Mouse (Mus musculus) midbrain, embryonic 15.5 days (tissue): ENCODE data around the gene Megf8. TPM values are rescaled to one million over a fixed set of nuclear protein-coding genes. Genes with fewer than 3 reads are reported as not detected.

Experiments used
- ATAC-seq: fragments of 200-750 bp; cut with Nextera tagmentation; replicated peaks from 2 replicates; pipeline ENCODE4 v1.8.0; 2017; ENCODE audit warnings: moderate TSS enrichment
- H3K27ac ChIP-seq: fragments of 300-500 bp; sonication (generic); 2 replicates; pipeline ENCODE4 v1.5.1; 2015; ENCODE audit warnings: mild to moderate bottlenecking, inconsistent platforms
- H3K27me3 ChIP-seq: fragments of 300-500 bp; sonication (generic); replicated peaks from 2 replicates; pipeline ENCODE4 v1.6.1; 2015; ENCODE audit warnings: inconsistent platforms
- H3K36me3 ChIP-seq: fragments of 300-500 bp; sonication (generic); replicated peaks from 2 replicates; pipeline ENCODE4 v1.6.1; 2015; ENCODE audit warnings: inconsistent platforms
- H3K4me1 ChIP-seq: fragments of 300-500 bp; sonication (generic); 2 replicates; pipeline ENCODE4 v1.6.1; 2015; ENCODE audit warnings: inconsistent platforms
- H3K4me2 ChIP-seq: fragments of 300-500 bp; sonication (generic); 2 replicates; pipeline ENCODE4 v1.6.1; 2015; ENCODE audit warnings: inconsistent platforms, mild to moderate bottlenecking, moderate library complexity
- H3K4me3 ChIP-seq: fragments of 300-500 bp; sonication (generic); 2 replicates; pipeline ENCODE4 v1.5.1; 2015; ENCODE audit warnings: mild to moderate bottlenecking, inconsistent platforms
- H3K9ac ChIP-seq: fragments of 300-500 bp; sonication (generic); 2 replicates; pipeline ENCODE4 v1.6.1; 2015; ENCODE audit warnings: mild to moderate bottlenecking, inconsistent platforms
- H3K9me3 ChIP-seq: fragments of 300-500 bp; sonication (generic); 2 replicates; pipeline ENCODE4 v1.6.1; 2016; ENCODE audit warnings: inconsistent platforms
- WGBS: fragments of 180-500 bp; shearing (Covaris S2); methylation state at CpG from one replicate; pipeline ENCODE4 v1.1.7; 2015; ENCODE audit warnings: mixed read lengths; 5-methylcytosine and 5-hydroxymethylcytosine counted together
- polyA plus RNA-seq: library from polyadenylated mRNA; unstranded; fragments of >200 nt; fragmentation: Nextera tagmentation; extraction: Ambion mirVana; gene quantifications from 2 replicates; pipeline ENCODE4 v1.2.1, GENCODE M21; 2015

Gene Megf8
- polyA plus RNA-seq: 27.0 and 27.4 TPM in 2 replicates

DNA sequence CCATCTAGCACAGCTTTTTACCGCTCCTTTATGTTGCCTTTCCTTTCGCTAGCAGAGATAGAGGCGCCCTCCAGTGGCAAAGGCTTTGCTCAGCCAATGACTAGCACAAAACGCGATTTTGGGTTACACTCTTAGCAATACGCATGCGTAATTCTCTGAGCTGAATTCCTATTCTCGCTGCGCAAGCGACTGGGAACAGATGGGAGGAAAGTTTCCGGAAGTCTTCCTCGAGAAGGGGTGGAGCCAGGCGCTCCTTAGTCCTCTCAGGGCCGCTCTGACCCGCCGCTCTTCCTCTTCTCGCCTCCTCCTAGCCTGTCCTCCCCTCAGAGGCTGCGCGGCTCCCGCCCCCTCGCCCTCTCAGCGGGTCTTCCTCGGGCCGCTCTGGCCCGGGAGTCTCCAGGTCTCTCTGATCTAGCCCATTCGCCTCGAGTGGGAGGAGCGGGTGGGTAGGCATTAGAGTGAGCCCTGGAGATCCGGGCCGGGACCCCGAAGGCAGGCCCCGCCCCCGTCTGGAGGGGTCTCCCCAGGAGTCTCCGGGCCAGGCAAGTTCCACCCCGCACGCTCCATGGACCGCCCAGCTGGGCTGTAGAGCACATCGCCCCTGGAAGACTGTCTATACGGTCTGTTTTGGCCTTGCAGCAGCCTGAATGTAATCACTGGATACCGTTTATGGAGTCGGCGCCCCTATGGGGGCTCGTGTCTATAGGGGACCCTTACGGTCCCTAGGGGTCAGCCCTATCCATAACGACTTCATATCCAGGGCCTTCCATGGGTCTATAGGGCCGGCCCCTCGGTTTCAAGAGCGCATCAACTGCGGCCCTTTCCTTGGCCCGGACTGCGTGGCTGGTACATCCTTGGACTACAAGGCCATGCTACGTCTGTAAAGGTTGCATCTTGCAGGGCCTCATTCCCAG, at the start of gene Megf8:
TSS of gene Megf8 (plus strand) at position 633 of the 914 bp plus-strand sequence.
- Histone ChIP-seq H3K27ac (peak within 1 kb of the TSS; percentile 86), H3K4me3 (peak within 1 kb of the TSS; percentile 55), H3K9me3 (no peaks in the 10 kb centered on the region), H3K27me3 (peaks cover 34% of the 10 kb centered on the region), H3K9ac (peak within 1 kb of the TSS; percentile 72), H3K4me2 (peak within 1 kb of the TSS; percentile 94), H3K4me1 (peaks cover 49% of the 10 kb centered on the region), H3K36me3 (no peaks in the 10 kb centered on the region)
- ATAC-seq: peak; percentile 98
- WGBS: under 1% methylated on average over 52 of the region's 52 CpGs

GRCm38 (mm10) chr7:25267301-25267750, 49.6 kb upstream of the Megf8 start, which contains the start of gene Cic:
TSS of gene Cic (plus strand) at chr7:25267704.
- H3K4me3 ChIP-seq: peak within 1 kb of the TSS; percentile 85
- H3K27ac ChIP-seq: peak within 1 kb of the TSS; percentile 94
- 0% methylated on average over 29 of the region's 29 CpGs for WGBS
- H3K4me2 ChIP-seq: peak within 1 kb of the TSS; percentile 85
- no peaks in the 10 kb centered on the region for H3K36me3 ChIP-seq
- H3K9me3 ChIP-seq: no peaks in the 10 kb centered on the region
- H3K9ac ChIP-seq: peak within 1 kb of the TSS; percentile 94
- H3K4me1 ChIP-seq: peaks cover 27% of the 10 kb centered on the region
- peak; percentile 90 for ATAC-seq
- H3K27me3 ChIP-seq: no peaks in the 10 kb centered on the region

DNA sequence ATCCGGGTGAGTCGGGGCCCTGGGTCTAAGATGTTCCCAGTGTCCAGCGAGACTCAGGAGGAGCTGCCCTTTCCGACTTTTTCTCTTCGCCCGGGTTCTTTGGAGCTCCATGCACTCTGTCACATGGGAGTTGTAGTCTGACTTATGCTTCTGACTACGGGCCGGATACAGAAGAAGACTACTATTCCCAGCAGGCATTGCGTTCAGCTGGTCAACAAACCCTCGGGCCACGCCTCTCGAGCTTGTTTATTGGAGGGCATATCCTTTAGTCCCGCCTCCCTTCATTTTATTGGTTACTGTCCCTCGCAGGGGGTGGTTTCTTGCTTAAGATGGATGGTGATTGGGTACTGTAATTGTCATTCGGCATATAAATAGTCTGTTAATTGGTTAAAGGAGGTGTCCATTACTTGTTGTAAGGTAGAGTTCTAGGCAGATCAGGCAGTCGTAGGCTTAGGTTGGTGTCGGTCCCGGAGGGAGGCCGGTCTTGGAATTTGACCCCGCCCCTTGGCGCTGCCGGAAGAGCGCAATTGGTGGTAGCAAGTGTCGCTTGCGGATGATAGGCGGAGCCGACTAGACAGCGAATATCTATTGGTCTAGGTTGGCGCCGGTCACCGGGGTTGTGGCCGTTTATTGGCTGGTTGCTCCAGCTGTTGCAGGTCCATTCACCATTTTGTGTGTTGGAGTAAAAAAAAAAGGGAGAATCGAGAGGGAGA, 49.1 kb upstream of the Megf8 start:
- no peaks in the 10 kb centered on the region for H3K9me3 ChIP-seq
- peak overlapping the region; percentile 85 for H3K4me2 ChIP-seq
- H3K4me3 ChIP-seq: peak overlapping the region; percentile 85
- H3K36me3 ChIP-seq: no peaks in the 10 kb centered on the region
- under 1% methylated on average over 33 of the region's 33 CpGs for WGBS
- H3K9ac ChIP-seq: peak overlapping the region; percentile 94
- H3K27me3 ChIP-seq: no peaks in the 10 kb centered on the region
- peaks cover 27% of the 10 kb centered on the region for H3K4me1 ChIP-seq
- ATAC-seq: peak; percentile 97
- H3K27ac ChIP-seq: peak overlapping the region; percentile 94

DNA sequence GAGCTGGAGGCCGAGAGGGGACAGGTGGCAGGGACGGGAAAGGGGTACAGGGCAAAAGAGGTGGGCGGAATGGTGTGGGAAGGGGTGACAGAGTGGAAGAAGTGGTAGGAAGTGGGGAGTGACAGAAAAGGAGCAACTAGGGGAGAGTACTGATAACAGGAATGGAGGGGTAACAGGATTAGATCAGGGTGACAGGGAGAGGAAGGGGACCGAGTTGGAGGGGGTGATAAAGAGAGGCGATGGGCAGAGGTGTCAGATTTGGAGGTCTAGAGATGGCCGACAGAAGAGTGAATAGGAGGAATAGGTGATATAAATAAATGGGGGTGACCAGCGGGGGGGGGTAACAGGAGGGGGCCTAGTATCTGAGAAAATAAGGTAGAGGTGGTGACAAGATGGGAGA, 48.4 kb upstream of the Megf8 start:
- ATAC-seq: no peak
- peak overlapping the region; percentile 85 for H3K4me3 ChIP-seq
- 2% methylated on average over 7 of the region's 7 CpGs for WGBS
- H3K4me1 ChIP-seq: peaks cover 30% of the 10 kb centered on the region
- no peaks in the 10 kb centered on the region for H3K27me3 ChIP-seq
- peak overlapping the region; percentile 94 for H3K9ac ChIP-seq
- no peaks in the 10 kb centered on the region for H3K36me3 ChIP-seq
- peak overlapping the region; percentile 85 for H3K4me2 ChIP-seq
- H3K27ac ChIP-seq: peak overlapping the region; percentile 90
- no peaks in the 10 kb centered on the region for H3K9me3 ChIP-seq

GRCm38 (mm10) chr7:25269029-25269428, 47.9 kb upstream of the Megf8 start:
- H3K4me1 ChIP-seq: peaks cover 35% of the 10 kb centered on the region
- H3K27ac ChIP-seq: peak overlapping the region; percentile 90
- no peaks in the 10 kb centered on the region for H3K9me3 ChIP-seq
- H3K4me2 ChIP-seq: peak overlapping the region; percentile 85
- no peaks in the 10 kb centered on the region for H3K27me3 ChIP-seq
- ATAC-seq: no peak
- WGBS: 52% methylated on average over 4 of the region's 4 CpGs
- H3K36me3 ChIP-seq: no peaks in the 10 kb centered on the region
- peak overlapping the region; percentile 94 for H3K9ac ChIP-seq
- peak overlapping the region; percentile 85 for H3K4me3 ChIP-seq

DNA sequence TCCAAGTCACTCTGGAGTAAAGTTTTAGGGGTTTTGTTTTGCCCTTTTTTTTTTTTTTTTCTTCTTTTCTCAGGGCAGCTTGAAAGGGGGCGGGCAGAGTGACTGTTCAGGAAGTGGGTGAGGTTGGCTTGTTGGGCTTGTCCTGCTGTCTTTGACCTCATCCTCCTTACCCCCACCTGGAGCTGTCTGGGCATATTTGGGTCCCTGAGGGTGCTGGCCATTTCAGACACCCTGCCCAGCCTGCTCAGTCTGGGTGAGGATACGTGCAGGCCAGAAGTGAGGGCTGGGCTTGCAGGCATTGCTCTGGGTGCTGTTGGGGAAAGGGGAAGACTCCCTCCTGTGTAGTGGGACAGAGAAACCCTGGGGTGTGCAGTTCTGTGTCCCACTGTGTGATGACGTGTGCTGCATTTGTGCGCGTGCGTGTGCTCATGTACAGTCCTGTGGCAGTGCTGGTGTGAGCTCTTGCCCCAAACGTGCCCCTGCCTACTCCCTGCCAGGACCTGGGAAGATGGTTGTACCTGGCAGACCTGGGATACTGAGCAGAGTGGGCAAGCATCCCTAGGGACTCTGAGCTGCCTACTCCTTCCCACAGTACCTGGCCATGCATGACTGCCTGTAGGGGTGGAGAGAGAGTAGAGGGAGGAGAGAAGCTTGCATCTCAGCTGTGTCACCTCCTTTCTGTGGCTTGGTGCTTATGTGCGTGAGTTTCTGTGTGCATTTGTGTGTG, 47.3 kb upstream of the Megf8 start:
- Histone ChIP-seq H3K4me3 (peak overlapping the region; percentile 85), H3K27ac (no peak overlapping the region), H3K4me1 (peaks cover 39% of the 10 kb centered on the region), H3K9ac (peak overlapping the region; percentile 94), H3K27me3 (no peaks in the 10 kb centered on the region), H3K9me3 (no peaks in the 10 kb centered on the region), H3K36me3 (no peaks in the 10 kb centered on the region), H3K4me2 (peak overlapping the region; percentile 85)
- 81% methylated on average over 8 of the region's 8 CpGs for WGBS
- no peak for ATAC-seq

DNA sequence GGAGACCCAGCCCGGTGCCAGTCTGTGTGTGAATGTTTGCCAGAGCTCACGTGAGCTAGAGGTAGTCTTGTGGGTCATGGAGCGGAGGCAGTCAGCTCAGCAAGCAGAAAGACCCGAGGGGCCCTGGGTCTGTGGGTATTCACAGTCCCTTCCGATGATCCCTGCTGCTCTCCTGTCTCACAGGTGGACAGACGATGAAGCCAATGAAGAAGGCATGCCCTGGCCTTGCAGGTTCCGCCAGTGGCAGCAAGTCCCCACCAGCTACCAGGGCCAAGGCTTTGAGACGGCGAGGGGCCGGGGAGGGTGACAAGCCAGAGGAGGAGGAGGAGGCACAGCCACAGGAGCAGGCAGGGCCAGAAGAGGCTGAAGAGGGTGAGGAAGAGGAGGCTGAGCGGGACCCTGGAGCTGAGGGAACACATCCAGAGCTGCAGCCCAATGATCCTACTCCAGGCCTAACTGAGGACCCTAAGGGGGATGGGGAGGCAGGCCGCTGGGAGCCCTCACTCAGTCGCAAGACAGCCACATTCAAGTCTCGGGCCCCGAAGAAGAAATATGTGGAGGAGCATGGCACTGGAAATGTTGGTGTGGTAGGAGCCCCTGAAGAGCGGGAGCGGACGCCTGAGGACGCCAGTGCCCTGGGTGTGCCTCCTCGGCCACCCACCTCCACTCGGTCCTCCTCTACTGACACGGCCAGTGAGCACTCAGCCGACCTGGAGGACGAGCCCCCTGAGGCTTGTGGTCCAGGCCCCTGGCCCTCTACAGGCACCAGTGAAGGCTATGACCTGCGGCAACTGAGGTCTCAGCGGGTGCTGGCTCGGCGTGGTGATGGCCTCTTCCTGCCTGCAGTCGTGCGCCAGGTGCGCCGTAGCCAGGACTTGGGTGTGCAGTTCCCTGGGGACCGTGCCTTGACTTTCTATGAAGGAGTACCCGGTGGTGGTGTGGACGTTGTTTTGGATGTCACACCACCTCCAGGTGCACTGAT, 46.0 kb upstream of the Megf8 start:
- ATAC-seq: no peak
- H3K9me3 ChIP-seq: no peaks in the 10 kb centered on the region
- H3K27ac ChIP-seq: no peak overlapping the region
- H3K27me3 ChIP-seq: no peaks in the 10 kb centered on the region
- 0 out of 2 replicates have a peak, but pooled peaks cover 3% of the 10 kb centered on the region for H3K36me3 ChIP-seq
- H3K4me1 ChIP-seq: peaks cover 51% of the 10 kb centered on the region
- no peak overlapping the region for H3K9ac ChIP-seq
- H3K4me3 ChIP-seq: no peak overlapping the region
- WGBS: 91% methylated on average over 35 of the region's 35 CpGs
- H3K4me2 ChIP-seq: no peak overlapping the region; the same call in 1 of the 2 replicates

DNA sequence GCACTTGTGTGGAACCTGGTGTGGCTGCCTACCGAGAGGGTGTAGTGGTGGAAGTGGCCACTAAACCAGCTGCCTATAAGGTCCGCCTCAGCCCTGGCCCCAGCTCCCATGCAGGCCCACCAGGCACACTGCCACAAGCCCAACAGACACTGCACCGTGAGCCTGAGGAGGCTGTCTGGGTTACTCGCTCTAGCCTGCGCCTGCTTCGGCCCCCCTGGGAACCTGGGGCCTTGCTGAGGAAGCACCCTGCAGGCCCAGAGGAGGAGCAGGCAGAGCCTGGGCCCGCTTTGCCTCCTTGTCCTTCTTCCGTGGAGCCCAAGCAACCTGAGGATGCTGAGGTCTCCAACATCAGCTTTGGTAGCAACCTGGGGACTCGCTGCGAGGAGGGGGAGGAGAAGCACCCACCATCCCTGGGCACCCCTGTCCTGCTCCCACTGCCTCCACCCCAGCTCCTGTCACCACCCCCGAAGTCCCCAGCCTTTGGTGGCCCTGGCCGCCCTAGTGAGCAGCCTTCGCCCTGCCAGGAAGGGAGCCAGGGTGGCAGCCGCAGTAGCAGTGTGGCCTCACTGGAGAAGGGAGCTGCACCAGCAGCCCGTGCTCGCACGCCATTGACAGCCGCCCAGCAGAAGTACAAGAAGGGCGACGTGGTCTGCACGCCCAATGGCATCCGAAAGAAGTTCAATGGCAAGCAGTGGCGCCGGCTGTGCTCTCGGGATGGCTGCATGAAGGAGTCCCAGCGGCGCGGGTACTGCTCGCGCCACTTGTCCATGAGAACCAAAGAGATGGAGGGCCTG, 45.1 kb upstream of the Megf8 start:
- Histone ChIP-seq H3K27ac (no peak overlapping the region), H3K4me1 (peaks cover 53% of the 10 kb centered on the region), H3K36me3 (0 out of 2 replicates have a peak, but pooled peaks cover 3% of the 10 kb centered on the region), H3K9me3 (no peaks in the 10 kb centered on the region), H3K9ac (no peak overlapping the region), H3K27me3 (no peaks in the 10 kb centered on the region), H3K4me3 (no peak overlapping the region), H3K4me2 (no peak overlapping the region)
- no peak for ATAC-seq
- 89% methylated on average over 30 of the region's 30 CpGs for WGBS

DNA sequence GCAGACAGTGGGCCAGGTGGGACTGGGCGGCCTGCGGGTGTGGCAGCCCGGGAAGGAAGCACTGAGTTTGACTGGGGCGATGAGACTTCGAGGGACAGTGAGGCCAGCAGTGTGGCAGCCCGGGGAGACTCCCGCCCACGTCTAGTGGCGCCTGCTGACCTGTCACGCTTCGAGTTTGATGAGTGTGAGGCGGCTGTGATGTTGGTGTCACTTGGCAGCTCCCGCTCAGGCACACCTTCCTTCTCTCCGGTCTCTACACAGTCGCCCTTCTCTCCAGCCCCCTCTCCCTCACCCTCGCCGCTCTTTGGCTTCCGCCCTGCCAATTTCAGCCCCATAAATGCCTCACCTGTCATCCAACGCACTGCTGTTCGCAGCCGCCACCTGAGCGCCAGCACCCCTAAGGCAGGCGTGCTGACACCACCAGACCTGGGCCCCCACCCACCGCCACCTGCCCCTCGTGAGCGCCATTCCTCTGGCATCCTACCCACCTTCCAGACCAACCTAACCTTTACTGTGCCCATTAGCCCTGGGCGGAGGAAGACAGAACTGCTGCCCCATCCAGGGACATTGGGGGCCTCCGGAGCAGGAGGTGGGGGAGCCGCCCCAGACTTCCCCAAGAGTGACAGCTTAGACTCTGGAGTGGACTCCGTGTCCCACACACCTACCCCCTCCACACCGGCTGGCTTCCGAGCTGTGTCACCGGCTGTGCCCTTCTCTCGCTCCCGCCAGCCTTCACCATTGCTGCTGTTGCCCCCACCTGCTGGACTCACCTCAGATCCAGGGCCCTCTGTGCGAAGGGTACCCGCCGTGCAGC, 44.3 kb upstream of the Megf8 start:
- no peak overlapping the region for H3K4me2 ChIP-seq
- H3K4me1 ChIP-seq: peaks cover 54% of the 10 kb centered on the region
- H3K9me3 ChIP-seq: no peaks in the 10 kb centered on the region
- WGBS: 89% methylated on average over 38 of the region's 38 CpGs
- H3K36me3 ChIP-seq: 0 out of 2 replicates have a peak, but pooled peaks cover 3% of the 10 kb centered on the region
- no peak overlapping the region for H3K4me3 ChIP-seq
- no peak overlapping the region for H3K27ac ChIP-seq
- H3K9ac ChIP-seq: no peak overlapping the region
- no peak for ATAC-seq
- H3K27me3 ChIP-seq: no peaks in the 10 kb centered on the region
